Mouse (Mus musculus): ENCODE results near the gene Eef1a2. TPM values are rescaled to one million over a fixed set of nuclear protein-coding genes. Genes with fewer than 3 reads are reported as not detected.

Gene Eef1a2
- polyA plus RNA-seq, 1 experiment from 2014 or later, result 0.22 TPM

GRCm38 (mm10) chr2:181101626-181102025 lies 55.2 kb downstream of the Eef1a2 start:
- Histone ChIP-seq H3K9me3 (no peaks in the 10 kb centered on the region), H3K4me2 (replicated peaks) (no peak overlapping the region), H3K27ac (no peak overlapping the region), H3K4me1 (no peaks in the 10 kb centered on the region), H3K27me3 (no peaks in the 10 kb centered on the region), H3K36me3 (no peaks in the 10 kb centered on the region), H3K9ac (no peak overlapping the region), H3K4me3 (no peak overlapping the region)
- no peak for ATAC-seq (ENCODE audit: insufficient number of reproducible peaks, insufficient read depth, low FRiP score, low TSS enrichment)
- 72% methylated on average over 1 of the region's 1 CpGs for WGBS

- H3K9me3 ChIP-seq, result no peaks in the 10 kb centered on the region
- no peak overlapping the region for H3K4me2 ChIP-seq (replicated peaks)
- no peak overlapping the region for H3K4me3 ChIP-seq
- no peak for ATAC-seq (ENCODE audit: insufficient number of reproducible peaks, insufficient read depth, low FRiP score, low TSS enrichment)
- H3K4me1 ChIP-seq, result no peaks in the 10 kb centered on the region
- H3K36me3 ChIP-seq, result no peaks in the 10 kb centered on the region
- H3K9ac ChIP-seq, result no peak overlapping the region
- H3K27me3 ChIP-seq, result no peaks in the 10 kb centered on the region
- H3K27ac ChIP-seq, result no peak overlapping the region
- 82% methylated on average over 2 of the region's 2 CpGs for WGBS
Observed at GRCm38 (mm10) chr2:181100087-181100486, 56.7 kb downstream of the Eef1a2 start.

Other genes starting within 250 kb of the Eef1a2 start
- 71.3 and 72.6 TPM in 2 replicates for gene Ythdf1, start 236.1 kb downstream of the Eef1a2 start, polyA plus RNA-seq (2016; fragmentation: Nextera tagmentation; extraction: Ambion mirVana)
- 0.14 TPM in 1 of 2 replicates, not detected in the other for gene Birc7, start 228.0 kb downstream of the Eef1a2 start, polyA plus RNA-seq (2016; fragmentation: Nextera tagmentation; extraction: Ambion mirVana)
- gene Nkain4, start 202.3 kb downstream of the Eef1a2 start, polyA plus RNA-seq (2016; fragmentation: Nextera tagmentation; extraction: Ambion mirVana), result 21.7 and 25.5 TPM in 2 replicates
- gene Arfgap1, start 189.8 kb downstream of the Eef1a2 start, polyA plus RNA-seq (2016; fragmentation: Nextera tagmentation; extraction: Ambion mirVana), result 113 and 116 TPM in 2 replicates
- 1.3 and 1.7 TPM in 2 replicates for gene Col20a1, start 170.5 kb downstream of the Eef1a2 start, polyA plus RNA-seq (2016; fragmentation: Nextera tagmentation; extraction: Ambion mirVana)
- gene Chrna4, start 113.5 kb downstream of the Eef1a2 start, polyA plus RNA-seq (2016; fragmentation: Nextera tagmentation; extraction: Ambion mirVana), result 5.5 and 7.1 TPM in 2 replicates
- 2.8 and 4.9 TPM in 2 replicates for gene Kcnq2, start 21.7 kb downstream of the Eef1a2 start, polyA plus RNA-seq (2016; fragmentation: Nextera tagmentation; extraction: Ambion mirVana)
- gene Ppdpf, start 30.2 kb upstream of the Eef1a2 start, polyA plus RNA-seq (2016; fragmentation: Nextera tagmentation; extraction: Ambion mirVana), result 458 and 495 TPM in 2 replicates
- gene Ptk6, start 45.8 kb upstream of the Eef1a2 start, polyA plus RNA-seq (2016; fragmentation: Nextera tagmentation; extraction: Ambion mirVana), result not detected in 2 replicates
- gene Srms, start 56.2 kb upstream of the Eef1a2 start, polyA plus RNA-seq (2016; fragmentation: Nextera tagmentation; extraction: Ambion mirVana), result 0.12 TPM in 1 of 2 replicates, not detected in the other
- 0.14 and 0.39 TPM in 2 replicates for gene Fndc11, start 63.0 kb upstream of the Eef1a2 start, polyA plus RNA-seq (2016; fragmentation: Nextera tagmentation; extraction: Ambion mirVana)
- 1.0 and 1.3 TPM in 2 replicates for gene Helz2, start 85.0 kb upstream of the Eef1a2 start, polyA plus RNA-seq (2016; fragmentation: Nextera tagmentation; extraction: Ambion mirVana)
- 19.7 and 20.3 TPM in 2 replicates for gene Gmeb2, start 131.0 kb upstream of the Eef1a2 start, polyA plus RNA-seq (2016; fragmentation: Nextera tagmentation; extraction: Ambion mirVana)
- gene Stmn3, start 157.5 kb upstream of the Eef1a2 start, polyA plus RNA-seq (2016; fragmentation: Nextera tagmentation; extraction: Ambion mirVana), result 57.3 and 91.3 TPM in 2 replicates
- 54.0 and 62.4 TPM in 2 replicates for gene Rtel1, start 162.7 kb upstream of the Eef1a2 start, polyA plus RNA-seq (2016; fragmentation: Nextera tagmentation; extraction: Ambion mirVana)
- 61.6 and 69.7 TPM in 2 replicates for gene Zgpat, start 207.9 kb upstream of the Eef1a2 start, polyA plus RNA-seq (2016; fragmentation: Nextera tagmentation; extraction: Ambion mirVana)
- 73.3 and 77.5 TPM in 2 replicates for gene Arfrp1, start 208.4 kb upstream of the Eef1a2 start, polyA plus RNA-seq (2016; fragmentation: Nextera tagmentation; extraction: Ambion mirVana)
- gene Lime1, start 223.1 kb upstream of the Eef1a2 start, polyA plus RNA-seq (2016; fragmentation: Nextera tagmentation; extraction: Ambion mirVana), result 29.2 and 36.5 TPM in 2 replicates